ENCODE assay signal across 21 mouse cellular contexts in the genomic region with DNA sequence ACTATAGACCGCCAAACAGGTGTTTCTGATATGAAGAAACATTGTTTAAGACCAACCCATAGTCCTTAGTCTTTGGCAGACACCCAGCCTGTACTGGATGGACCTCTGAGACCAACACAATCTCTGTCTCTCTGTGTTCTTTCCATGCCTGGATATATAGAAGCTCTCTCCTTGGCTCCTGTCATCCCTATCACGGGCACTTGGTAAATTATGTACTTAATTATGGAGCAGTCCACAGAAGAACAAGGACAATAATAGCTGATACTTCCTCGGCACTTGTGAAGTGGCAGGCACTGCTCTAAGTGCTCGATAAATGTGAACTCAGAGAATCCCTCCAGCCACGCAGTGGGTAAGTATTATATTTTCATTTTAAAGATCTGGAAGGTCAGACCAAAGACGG.
"Had no signal": no experiment of that assay in that cellular context is flagged by ENCODE, and none has a peak within 500 bp of the region (broad histone marks: within the 10 kb centered on the region; RNA-seq: fewer than 3 reads in every experiment).

No protein-coding gene starts in this region.

- H3K9ac ChIP-seq: liver, embryonic 14.5 days; liver, postnatal 0 days; lung, embryonic 14.5 days; midbrain, embryonic 12.5 days; midbrain, embryonic 15.5 days; neural tube, embryonic 12.5 days; neural tube, embryonic 15.5 days had no signal

- H3K4me1 ChIP-seq: midbrain, embryonic 12.5 days; midbrain, embryonic 15.5 days; neural tube, embryonic 12.5 days; neural tube, embryonic 15.5 days had no signal

- DNase-seq: kidney, postnatal 25 days; layer of hippocampus, adult 9-11 months; liver, postnatal 0 days; lung, embryonic 14.5 days; right cerebral cortex, adult 18-20 months; right cerebral cortex, postnatal 14 days; right cerebral cortex, postnatal 4 days; thymus, adult 2 months; thymus, postnatal 14 days; thymus, postnatal 4 days had no signal

- H3K27ac ChIP-seq: kidney, postnatal 0 days; layer of hippocampus, adult 2 months; liver, embryonic 14.5 days; macrophage; midbrain, embryonic 12.5 days; midbrain, embryonic 15.5 days; neural tube, embryonic 12.5 days; neural tube, embryonic 15.5 days; stomach, postnatal 0 days had no signal

- H3K4me2 ChIP-seq: liver, embryonic 11.5 days; lung, embryonic 14.5 days; midbrain, embryonic 12.5 days; midbrain, embryonic 15.5 days; neural tube, embryonic 12.5 days; neural tube, embryonic 15.5 days had no signal

- H3K36me3 ChIP-seq: midbrain, embryonic 12.5 days; midbrain, embryonic 15.5 days; neural tube, embryonic 12.5 days; neural tube, embryonic 15.5 days had no signal

- H3K9me3 ChIP-seq: midbrain, embryonic 12.5 days; midbrain, embryonic 15.5 days; neural tube, embryonic 12.5 days; neural tube, embryonic 15.5 days had no signal

- H3K27me3 ChIP-seq: midbrain, embryonic 12.5 days; midbrain, embryonic 15.5 days; neural tube, embryonic 12.5 days; neural tube, embryonic 15.5 days had no signal

- H3K4me3 ChIP-seq: layer of hippocampus, adult 2 months; midbrain, embryonic 12.5 days; midbrain, embryonic 15.5 days; neural tube, embryonic 12.5 days; neural tube, embryonic 15.5 days had no signal

- ATAC-seq: liver, postnatal 0 days; lung, postnatal 0 days; midbrain, embryonic 15.5 days had no signal
